Mouse (Mus musculus): ENCODE measurements around the gene Fam189b.
"Not testable (repeated sequence)": the region's sequence is repeated elsewhere in the genome, so short reads cannot be mapped to it uniquely, and the experiment has no call there.

The Fam189b gene

DNA sequence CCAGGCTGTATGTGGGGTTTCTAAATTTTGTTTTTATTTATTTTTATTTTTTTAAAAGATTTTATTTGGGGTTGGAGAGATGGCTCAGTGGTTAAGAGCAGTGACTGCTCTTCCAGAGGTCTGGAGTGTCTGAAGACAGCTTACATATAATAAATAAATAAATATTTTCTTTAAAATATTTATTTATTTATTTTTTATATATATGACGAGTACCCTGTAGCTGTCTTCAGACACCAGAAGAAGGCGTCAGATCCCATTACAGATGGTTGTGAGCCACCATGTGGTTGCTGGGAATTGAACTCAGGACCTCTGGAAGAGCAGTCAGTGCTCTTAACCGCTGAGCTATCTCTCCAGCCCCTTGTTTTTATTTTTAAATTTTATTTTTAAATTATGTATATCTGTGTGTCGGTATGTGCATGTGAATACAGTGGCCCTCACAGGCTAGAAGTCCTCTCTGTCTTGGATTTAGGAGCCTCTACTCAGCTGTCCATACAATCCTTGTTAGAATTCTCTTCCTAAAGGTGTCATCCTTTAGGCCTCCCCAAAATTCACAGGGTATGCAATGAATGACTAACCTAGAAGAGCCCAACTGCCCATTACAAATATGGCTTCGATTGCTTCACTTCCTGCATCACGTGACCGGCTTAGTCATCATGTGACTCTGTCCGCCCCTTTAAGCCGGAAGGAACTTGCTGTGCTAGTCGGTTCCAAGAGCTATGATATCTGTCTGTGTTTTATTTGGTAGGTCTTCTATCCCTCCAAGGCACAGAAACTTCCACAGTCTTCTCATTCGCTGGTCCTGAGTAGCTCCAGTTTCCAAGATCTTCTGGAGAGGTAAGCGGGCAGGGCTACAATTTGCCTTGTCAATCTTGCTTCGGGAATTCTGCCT is 19.6 kb downstream of the Fam189b start, which contains the start of gene Gba:
Gba (plus strand) TSS at position 676 of the 889 bp plus-strand sequence.
- peak in 1 of 2 experiments; percentile 83 for DNase-seq (ENCODE audit: low spot score in 2 of 2)

DNA sequence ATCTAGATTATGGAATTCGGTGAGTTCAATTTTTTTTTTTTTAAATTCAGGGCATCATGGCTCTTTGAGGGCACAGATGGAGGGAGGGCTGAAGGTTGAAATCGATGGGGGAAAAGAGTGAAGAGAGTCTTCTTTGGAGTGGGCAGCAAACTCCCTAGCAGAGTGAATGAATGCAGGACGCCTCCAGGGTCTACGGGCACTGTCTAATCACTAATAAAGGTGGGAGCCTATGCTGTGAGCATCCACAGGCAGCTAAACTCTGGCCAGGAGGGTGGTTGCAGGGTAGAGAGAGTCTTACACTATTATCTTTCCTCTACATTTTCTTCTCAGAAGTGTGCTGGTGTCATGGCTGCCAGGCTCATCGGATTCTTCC is 20.2 kb downstream of the Fam189b start:
- DNase-seq (ENCODE audit: low spot score in 2 of 2): no peak

DNA sequence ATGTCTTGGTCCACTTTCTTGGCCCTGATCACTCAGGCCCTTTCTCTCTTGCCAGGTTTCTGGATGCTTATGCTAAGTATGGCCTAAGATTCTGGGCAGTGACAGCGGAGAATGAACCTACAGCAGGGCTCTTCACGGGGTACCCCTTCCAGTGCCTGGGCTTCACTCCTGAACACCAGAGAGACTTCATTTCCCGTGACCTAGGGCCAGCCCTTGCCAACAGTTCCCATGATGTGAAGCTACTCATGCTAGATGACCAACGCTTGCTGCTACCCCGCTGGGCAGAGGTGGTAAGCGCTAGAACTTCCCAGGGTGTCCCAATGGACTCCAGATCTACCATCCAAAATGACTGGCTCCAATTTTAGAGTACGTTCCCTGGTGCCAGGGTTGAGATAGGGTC is 23.1 kb downstream of the Fam189b start:
- peak in 1 of 2 experiments; percentile 6 for DNase-seq (ENCODE audit: low spot score in 2 of 2)

- no peak for DNase-seq (ENCODE audit: low spot score in 2 of 2)
Observed at GRCm38 (mm10) chr3:89206695-89207094, 23.8 kb downstream of the Fam189b start.

DNA sequence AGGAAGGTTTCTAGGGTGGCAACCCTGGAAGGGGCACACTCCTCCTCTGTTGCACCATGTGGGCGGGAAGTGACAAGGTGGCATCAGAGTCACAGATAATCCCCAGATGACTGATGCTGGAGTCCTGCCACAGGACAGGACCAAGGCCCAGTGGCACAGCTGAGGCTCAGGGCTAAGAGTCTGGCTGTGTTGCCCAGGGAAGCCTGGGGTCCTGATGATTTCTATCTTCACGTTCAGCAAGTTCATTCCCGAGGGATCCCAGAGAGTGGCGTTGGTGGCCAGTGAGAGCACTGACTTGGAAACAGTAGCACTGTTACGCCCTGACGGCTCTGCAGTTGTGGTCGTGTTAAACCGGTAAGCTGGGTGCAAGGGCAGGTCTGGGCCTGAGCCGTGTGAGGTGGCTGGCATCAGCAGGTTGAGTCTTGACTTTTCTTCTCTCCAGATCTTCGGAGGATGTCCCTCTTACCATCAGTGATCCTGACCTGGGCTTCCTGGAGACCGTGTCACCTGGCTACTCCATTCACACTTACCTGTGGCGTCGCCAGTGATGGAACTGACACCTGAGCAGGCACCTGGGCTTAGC is 25.2 kb downstream of the Fam189b start:
- no peak for DNase-seq (ENCODE audit: low spot score in 2 of 2)

GRCm38 (mm10) chr3:89208736-89209135 is 25.8 kb downstream of the Fam189b start:
- DNase-seq (ENCODE audit: low spot score in 2 of 2): no peak

DNA sequence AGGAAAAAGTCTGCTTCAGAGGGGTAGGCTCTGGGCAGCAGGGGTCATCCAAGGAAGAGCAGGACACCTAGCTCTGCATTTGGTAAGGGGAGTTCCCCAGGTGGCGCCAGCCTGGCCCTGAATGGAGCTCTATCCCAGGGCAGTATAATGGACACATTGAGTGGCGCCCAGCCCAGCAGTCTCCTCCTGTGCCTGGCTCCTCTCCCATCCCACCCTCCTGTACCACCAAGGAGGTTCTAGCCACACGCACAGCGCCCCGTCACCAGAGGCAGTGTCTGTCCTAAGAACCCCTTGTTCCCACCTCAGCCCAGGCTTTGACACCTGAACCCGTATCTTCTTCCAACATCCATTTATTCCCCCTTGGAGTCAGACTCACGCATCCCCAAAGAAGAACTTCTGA is 26.8 kb downstream of the Fam189b start:
- no peak for DNase-seq (ENCODE audit: low spot score in 2 of 2)

DNA sequence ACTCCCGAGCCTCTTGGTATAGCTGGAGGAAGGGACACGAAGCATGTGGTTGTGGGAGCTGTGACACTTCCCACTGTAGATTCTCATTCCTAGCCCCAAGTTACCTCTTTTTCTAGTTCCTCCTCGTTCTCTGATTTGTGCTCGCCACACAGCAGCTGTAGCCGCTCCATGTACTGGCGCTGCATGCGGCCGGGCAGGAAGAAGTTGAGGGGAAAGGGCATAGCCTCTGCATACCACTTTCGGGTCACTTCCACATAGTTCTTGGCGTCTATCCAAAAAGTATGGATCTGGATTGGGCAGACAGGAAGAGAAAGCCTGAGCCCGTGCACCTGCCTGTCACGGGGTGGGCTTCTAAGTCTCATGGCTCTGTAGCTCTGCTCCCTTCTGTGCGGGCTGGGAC is 27.2 kb downstream of the Fam189b start:
- DNase-seq (ENCODE audit: low spot score in 2 of 2): peak in 1 of 2 experiments; percentile 8

- DNase-seq (ENCODE audit: low spot score in 2 of 2): peak in 1 of 2 experiments; percentile 30
Observed at GRCm38 (mm10) chr3:89210731-89211130, 27.8 kb downstream of the Fam189b start.

DNA sequence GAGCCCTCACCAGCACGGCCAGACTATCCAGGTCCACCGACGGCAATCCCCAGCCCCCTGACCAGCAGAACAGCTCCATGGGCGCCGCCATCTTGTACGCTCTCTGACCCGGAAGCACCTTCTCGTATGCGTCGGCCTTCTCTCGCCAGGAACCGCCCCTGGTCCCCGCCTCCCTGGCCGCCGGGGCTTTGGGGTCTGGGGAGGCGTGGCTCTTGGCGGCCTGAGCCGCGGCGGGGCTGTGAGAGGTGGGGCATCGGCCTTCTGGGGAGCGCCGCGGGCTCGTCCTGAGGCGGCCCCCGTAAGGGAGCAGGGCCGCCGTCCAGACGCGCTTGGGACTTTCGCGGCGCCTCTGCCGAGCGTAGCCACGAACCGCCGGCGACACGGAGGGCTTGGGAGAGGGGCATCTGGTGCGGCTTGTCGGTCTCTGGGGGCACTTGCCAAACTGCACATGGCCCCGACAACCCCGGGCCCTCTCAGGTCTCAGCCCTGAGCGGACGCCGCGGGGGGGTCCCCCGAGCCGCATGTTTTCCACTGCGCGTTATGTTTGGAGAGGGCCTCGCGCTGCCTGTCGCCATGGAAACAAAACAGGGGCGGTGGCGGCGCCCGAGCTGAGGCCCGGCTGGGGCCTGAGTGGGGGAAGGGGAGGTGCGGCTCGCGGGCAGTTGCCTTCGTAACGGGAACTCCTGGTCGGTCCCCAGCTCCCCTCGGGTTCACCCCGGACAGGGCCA is 31.0 kb downstream of the Fam189b start:
- peak; percentile 86 to 90 for DNase-seq (ENCODE audit: low spot score in 2 of 2)

GRCm38 (mm10) chr3:89214681-89215411 is 31.9 kb downstream of the Fam189b start, which contains the start of gene Thbs3:
Thbs3 (plus strand) TSS chr3:89215180.
- peak in 1 of 2 experiments; percentile 34 for DNase-seq (ENCODE audit: low spot score in 2 of 2)

DNA sequence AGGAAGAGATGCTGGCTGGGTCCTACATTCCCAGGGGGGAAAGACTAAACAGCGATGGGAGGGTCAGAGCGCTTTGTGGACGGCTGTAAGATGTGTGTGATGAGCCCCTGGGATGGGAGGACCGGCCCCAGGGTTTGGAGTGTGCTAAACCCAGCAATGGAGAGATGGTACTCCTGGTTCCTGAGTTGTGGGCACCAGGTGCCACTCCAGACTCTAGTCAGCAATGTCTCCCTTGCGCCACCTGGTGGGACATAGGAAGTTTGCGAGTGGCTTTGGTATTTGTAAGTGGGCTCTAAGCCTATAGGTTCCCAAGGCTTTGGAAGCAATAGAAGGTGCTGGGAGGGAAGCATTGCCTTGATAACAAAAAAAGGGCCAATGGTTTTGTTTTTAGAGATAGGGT is 32.9 kb downstream of the Fam189b start:
- DNase-seq (ENCODE audit: low spot score in 2 of 2): peak; percentile 74 to 81

- DNase-seq (ENCODE audit: low spot score in 2 of 2): not testable (repeated sequence)
Observed at GRCm38 (mm10) chr3:89216407-89216806, 33.5 kb downstream of the Fam189b start.

DNA sequence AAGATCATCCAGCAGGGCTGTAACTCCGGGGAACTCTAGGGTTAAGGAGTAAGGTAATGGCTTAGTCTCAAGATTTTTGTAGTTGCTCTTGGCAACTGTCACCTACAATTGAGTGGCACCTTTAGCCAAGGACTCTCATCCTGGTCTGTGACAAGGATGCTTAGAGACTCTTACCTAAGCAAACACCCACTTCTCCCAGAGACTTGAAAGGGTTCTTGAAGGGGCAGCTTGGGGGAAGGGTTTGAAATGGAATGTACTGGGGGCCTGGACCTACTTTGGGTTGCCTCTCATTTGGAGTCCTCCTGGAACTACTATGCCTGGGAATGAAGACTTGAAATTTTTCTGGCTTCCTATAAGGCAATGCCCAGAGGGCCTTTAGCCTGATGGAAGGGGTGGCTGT is 35.3 kb downstream of the Fam189b start:
- no peak for DNase-seq (ENCODE audit: low spot score in 2 of 2)

DNA sequence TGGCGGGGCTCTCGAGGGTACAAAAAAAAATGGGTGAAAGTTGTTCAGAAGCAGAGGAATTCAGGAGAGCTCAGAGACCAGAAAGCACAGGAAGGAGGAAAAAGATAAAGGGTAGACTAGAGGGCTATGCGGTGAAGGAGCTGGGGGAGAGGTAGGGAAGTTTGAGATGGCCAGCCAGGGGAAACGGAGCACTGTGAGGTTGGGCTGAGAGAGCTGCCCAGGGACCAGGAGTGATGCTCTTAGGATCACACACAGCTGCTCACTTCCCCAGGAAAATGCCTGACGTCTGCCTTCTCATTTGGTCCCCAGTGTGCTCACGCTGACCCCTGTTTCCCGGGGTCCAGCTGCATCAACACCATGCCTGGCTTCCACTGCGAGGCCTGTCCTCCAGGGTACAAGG is 36.6 kb downstream of the Fam189b start:
- no peak for DNase-seq (ENCODE audit: low spot score in 2 of 2)

DNA sequence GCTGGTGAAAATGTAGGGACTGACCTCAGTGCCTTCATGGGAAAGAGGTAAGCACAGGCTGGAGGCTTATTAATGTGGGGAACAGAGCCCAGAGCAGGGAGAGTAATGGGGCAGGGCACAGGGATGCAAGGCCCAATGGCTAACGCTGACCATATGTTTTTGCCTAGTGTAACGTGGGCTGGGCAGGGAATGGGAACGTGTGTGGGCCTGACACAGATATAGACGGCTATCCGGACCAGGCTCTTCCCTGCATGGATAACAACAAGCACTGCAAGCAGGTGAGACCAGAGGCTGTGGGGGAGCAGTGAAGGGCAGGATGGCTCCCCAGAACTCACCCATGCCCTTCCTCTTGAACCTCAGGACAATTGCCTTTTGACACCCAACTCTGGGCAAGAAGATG is 38.2 kb downstream of the Fam189b start:
- DNase-seq (ENCODE audit: low spot score in 2 of 2): no peak

- DNase-seq (ENCODE audit: low spot score in 2 of 2): no peak
Observed at GRCm38 (mm10) chr3:89224796-89225195, 41.9 kb downstream of the Fam189b start.

DNA sequence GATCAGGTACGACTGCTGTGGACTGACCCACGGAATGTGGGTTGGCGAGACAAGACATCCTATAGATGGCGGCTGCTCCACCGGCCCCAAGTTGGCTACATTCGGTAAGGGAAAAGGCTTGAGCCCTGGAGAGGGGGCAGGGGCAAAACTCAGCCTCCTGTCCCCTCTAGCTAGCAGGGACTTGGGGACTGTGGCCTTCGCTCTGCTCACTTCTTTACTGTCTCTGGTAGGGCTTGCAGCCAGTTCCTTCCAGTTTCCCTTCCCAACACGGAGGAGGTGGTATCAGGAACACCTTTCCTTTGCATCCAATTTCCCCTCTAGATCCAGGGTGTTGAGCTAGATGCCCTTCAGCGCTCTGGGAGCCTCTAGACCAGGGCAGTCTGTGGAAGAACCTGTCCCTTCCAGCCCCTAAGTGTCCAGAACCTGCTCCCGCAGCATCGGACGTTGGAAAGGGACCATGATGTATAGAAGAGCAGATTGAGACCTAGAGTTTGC is 42.4 kb downstream of the Fam189b start:
- no peak for DNase-seq (ENCODE audit: low spot score in 2 of 2)

GRCm38 (mm10) chr3:89225918-89226317 is 43.0 kb downstream of the Fam189b start:
- DNase-seq (ENCODE audit: low spot score in 2 of 2): peak in 1 of 2 experiments; percentile 48

- no peak for DNase-seq (ENCODE audit: low spot score in 2 of 2)
Observed at GRCm38 (mm10) chr3:89226361-89226760, 43.4 kb downstream of the Fam189b start.

- no peak for DNase-seq (ENCODE audit: low spot score in 2 of 2)
Observed at GRCm38 (mm10) chr3:89226900-89227299, 44.0 kb downstream of the Fam189b start, which contains the start of gene Mtx1. Mtx1 (minus strand) TSS chr3:89227088.

Measured in frontal cortex, postnatal 10 days (tissue).